Comparison of ENCODE assay signal across 18 mouse cellular contexts in the genomic region with DNA sequence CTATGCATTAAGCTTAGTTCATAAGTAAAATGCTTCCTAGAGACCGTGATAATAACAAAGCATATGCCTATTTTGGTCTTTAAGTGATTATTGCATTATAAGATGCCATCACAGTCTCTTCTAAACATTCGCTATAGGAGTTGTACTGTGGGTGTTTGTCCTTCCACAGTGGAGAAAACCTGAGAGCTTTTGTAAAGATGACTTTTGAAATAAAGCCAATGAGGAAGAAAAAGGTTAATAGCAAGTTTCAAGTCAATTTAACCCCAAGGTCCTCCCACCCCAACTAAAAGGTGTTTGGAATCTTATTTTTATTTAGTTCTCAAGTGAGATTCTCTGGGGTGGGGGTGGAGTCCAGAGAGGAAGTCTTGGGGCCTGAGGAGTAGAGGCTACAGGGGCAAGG. TPM values are rescaled to one million over a fixed set of nuclear protein-coding genes. Genes with fewer than 3 reads are reported as not detected.
DNase-seq lines count a peak whose midpoint lies in the region; ATAC-seq and TF ChIP-seq lines count a peak whose summit lies in the region.
"Had no signal": no experiment of that assay in that cellular context is flagged by ENCODE, and none has a peak within 500 bp of the region (broad histone marks: within the 10 kb centered on the region; RNA-seq: fewer than 3 reads in every experiment).

No protein-coding gene starts in this region.

- H3K9me3 ChIP-seq in kidney, postnatal 0 days (replicated peaks; ENCODE audit: low read length) = no peaks in the 10 kb centered on the region
- H3K9me3 ChIP-seq in hindbrain, embryonic 12.5 days (replicated peaks) = no peaks in the 10 kb centered on the region
- H3K9me3 ChIP-seq: embryonic facial prominence, embryonic 10.5 days; G1E; heart, embryonic 15.5 days; megakaryocyte, embryonic 14.5 days had no signal

- no peak for DNase-seq in kidney, postnatal 0 days (ENCODE audit: low spot score)
- DNase-seq in kidney, postnatal 10 days = no peak
- DNase-seq in induced T-regulatory cell, adult 2 months (ENCODE audit: low read depth) = peak; percentile 9
- DNase-seq in urinary bladder, postnatal 4 days (ENCODE audit: low spot score in 2 of 2) = no peak
- DNase-seq: adrenal gland, postnatal 10 days; cerebellum, postnatal 25 days; kidney, postnatal 4 days; layer of hippocampus, postnatal 36 days; left cerebral cortex, postnatal 4 days had no signal

- H3K9ac ChIP-seq in kidney, postnatal 0 days (ENCODE audit: low read depth, low read length) = peak overlapping the region; percentile 98
- H3K9ac ChIP-seq in hindbrain, embryonic 12.5 days = peak overlapping the region; percentile 49; the same call in 1 of the 2 replicates
- H3K9ac ChIP-seq: heart, embryonic 15.5 days; liver, embryonic 14.5 days had no signal

- WGBS in kidney, postnatal 0 days = 37% methylated on average over 2 of the region's 2 CpGs
- 18% methylated on average over 2 of the region's 2 CpGs for WGBS in hindbrain, embryonic 12.5 days
- 60% methylated on average over 2 of the region's 2 CpGs for WGBS in small intestine, adult 2 months

- peak overlapping the region; percentile 83 for H3K4me3 ChIP-seq in kidney, postnatal 0 days (replicated peaks; ENCODE audit: low read depth, low read length)
- peak overlapping the region; percentile 35; the same call in 1 of the 2 replicates for H3K4me3 ChIP-seq in hindbrain, embryonic 12.5 days
- no peak overlapping the region for H3K4me3 ChIP-seq in small intestine, adult 2 months (ENCODE audit: low read depth, low read length)
- H3K4me3 ChIP-seq: embryonic facial prominence, embryonic 10.5 days; heart, embryonic 15.5 days; megakaryocyte, embryonic 14.5 days had no signal

- no peak for TF ChIP-seq CTCF in kidney, postnatal 0 days (IDR thresholded peaks at IDR 0.05; ENCODE audit: low read depth)
- no peak for TF ChIP-seq CTCF in small intestine, adult 2 months (IDR thresholded peaks at IDR 0.05; ENCODE audit: extremely low read depth, insufficient read length, insufficient replicate concordance, low read depth, low read length)

- no peaks in the 10 kb centered on the region for H3K27me3 ChIP-seq in kidney, postnatal 0 days (ENCODE audit: insufficient read depth, low read length)
- peaks cover 96% of the 10 kb centered on the region for H3K27me3 ChIP-seq in hindbrain, embryonic 12.5 days
- H3K27me3 ChIP-seq in small intestine, adult 2 months (ENCODE audit: control insufficient read depth, insufficient read depth, low read length) = peaks cover 33% of the 10 kb centered on the region

- H3K36me3 ChIP-seq in kidney, postnatal 0 days (ENCODE audit: insufficient read depth, low read length) = no peaks in the 10 kb centered on the region
- no peaks in the 10 kb centered on the region for H3K36me3 ChIP-seq in hindbrain, embryonic 12.5 days
- H3K36me3 ChIP-seq in small intestine, adult 2 months (ENCODE audit: control insufficient read depth, insufficient read depth, low read length) = no peaks in the 10 kb centered on the region
- H3K36me3 ChIP-seq: embryonic facial prominence, embryonic 10.5 days; G1E; heart, embryonic 15.5 days had no signal

- H3K4me2 ChIP-seq in kidney, postnatal 0 days (ENCODE audit: low read length) = peak overlapping the region; percentile 96
- H3K4me2 ChIP-seq in hindbrain, embryonic 12.5 days (replicated peaks) = peak overlapping the region; percentile 62

- peaks cover 33% of the 10 kb centered on the region for H3K4me1 ChIP-seq in kidney, postnatal 0 days (replicated peaks; ENCODE audit: insufficient read depth, low read length)
- 0 out of 2 replicates have a peak, but pooled peaks cover under 1% of the 10 kb centered on the region for H3K4me1 ChIP-seq in hindbrain, embryonic 12.5 days
- no peaks in the 10 kb centered on the region; the same call in 1 of the 2 replicates for H3K4me1 ChIP-seq in small intestine, adult 2 months (ENCODE audit: control insufficient read depth, insufficient read depth, insufficient read length, low read length)

- no peak for ATAC-seq in kidney, postnatal 0 days (replicated peaks; ENCODE audit: low FRiP score, low read depth)
- ATAC-seq in hindbrain, embryonic 12.5 days (ENCODE audit: low FRiP score) = no peak
- no peak for ATAC-seq in erythroid progenitor cell, adult 5-6 weeks (replicated peaks; ENCODE audit: low FRiP score, poor library complexity, severe bottlenecking)

- TF ChIP-seq POLR2A in small intestine, adult 2 months (IDR thresholded peaks at IDR 0.05; ENCODE audit: low read depth, low read length) = no peak

- peak overlapping the region; percentile 99 for H3K27ac ChIP-seq in kidney, postnatal 0 days
- H3K27ac ChIP-seq in hindbrain, embryonic 12.5 days = peak overlapping the region; percentile 88
- peak overlapping the region; percentile 85 for H3K27ac ChIP-seq in small intestine, adult 2 months (ENCODE audit: insufficient read depth, low read depth, low read length)
- H3K27ac ChIP-seq: embryonic facial prominence, embryonic 10.5 days; heart, embryonic 15.5 days; liver, embryonic 14.5 days had no signal

RNA-seq across cellular contexts. Expression of a gene that starts 4.9 kb away (rescaled TPM):
- polyA plus RNA-seq in kidney, postnatal 0 days (2015; fragmentation: Nextera tagmentation; extraction: Ambion mirVana) = 3.6 and 3.8 TPM in 2 replicates
- 7.7 and 8.1 TPM in 2 replicates for polyA plus RNA-seq in hindbrain, embryonic 12.5 days (2016; fragmentation: Nextera tagmentation; extraction: Ambion mirVana)
- 1.4 and 2.9 TPM in 2 replicates for polyA plus RNA-seq in small intestine, adult 2 months (2012; rRNA removed)
- total RNA-seq in erythroid progenitor cell, adult 5-6 weeks (2015; ENCODE audit: low replicate concordance) = 1.3 TPM in 1 of 2 replicates, not detected in the other
- not detected in 2 replicates for total RNA-seq in erythroid progenitor cell, adult 5-6 weeks (2017; ENCODE audit: low replicate concordance)
- total RNA-seq: G1E; layer of hippocampus, postnatal 36 days; left cerebral cortex, postnatal 4 days had no signal

RNA-seq across cellular contexts. Expression of a gene that starts 10.0 kb away (rescaled TPM):
- polyA plus RNA-seq in kidney, postnatal 0 days (2015; fragmentation: Nextera tagmentation; extraction: Ambion mirVana) = 3.9 and 4.2 TPM in 2 replicates
- 15.3 and 19.3 TPM in 2 replicates for polyA plus RNA-seq in hindbrain, embryonic 12.5 days (2016; fragmentation: Nextera tagmentation; extraction: Ambion mirVana)
- polyA plus RNA-seq in small intestine, adult 2 months (2012; rRNA removed) = 3.5 and 5.5 TPM in 2 replicates
- total RNA-seq in erythroid progenitor cell, adult 5-6 weeks (2015; ENCODE audit: low replicate concordance) = not detected in 2 replicates
- total RNA-seq in erythroid progenitor cell, adult 5-6 weeks (2017; ENCODE audit: low replicate concordance) = not detected in 2 replicates
- total RNA-seq: layer of hippocampus, postnatal 36 days; left cerebral cortex, postnatal 4 days had no signal

RNA-seq across cellular contexts. Expression of a gene that starts 10.0 kb away (rescaled TPM):
- polyA plus RNA-seq in kidney, postnatal 0 days (2015; fragmentation: Nextera tagmentation; extraction: Ambion mirVana) = 10.2 and 12.9 TPM in 2 replicates
- polyA plus RNA-seq in hindbrain, embryonic 12.5 days (2016; fragmentation: Nextera tagmentation; extraction: Ambion mirVana) = 74.3 and 126 TPM in 2 replicates
- 1.8 and 3.2 TPM in 2 replicates for polyA plus RNA-seq in small intestine, adult 2 months (2012; rRNA removed)
- total RNA-seq in erythroid progenitor cell, adult 5-6 weeks (2015; ENCODE audit: low replicate concordance) = not detected in 2 replicates
- total RNA-seq in erythroid progenitor cell, adult 5-6 weeks (2017; ENCODE audit: low replicate concordance) = not detected in 2 replicates
- total RNA-seq: layer of hippocampus, postnatal 36 days; left cerebral cortex, postnatal 4 days had no signal

RNA-seq across cellular contexts. Expression of a gene that starts 20.9 kb away (rescaled TPM):
- polyA plus RNA-seq in kidney, postnatal 0 days (2015; fragmentation: Nextera tagmentation; extraction: Ambion mirVana) = 45.0 and 47.8 TPM in 2 replicates
- polyA plus RNA-seq in hindbrain, embryonic 12.5 days (2016; fragmentation: Nextera tagmentation; extraction: Ambion mirVana) = 60.0 and 64.5 TPM in 2 replicates
- 1.0 and 8.3 TPM in 2 replicates for polyA plus RNA-seq in small intestine, adult 2 months (2012; rRNA removed)
- not detected in 2 replicates for total RNA-seq in erythroid progenitor cell, adult 5-6 weeks (2015; ENCODE audit: low replicate concordance)
- not detected in 2 replicates for total RNA-seq in erythroid progenitor cell, adult 5-6 weeks (2017; ENCODE audit: low replicate concordance)
- total RNA-seq: G1E; granulocyte monocyte progenitor cell, adult 5-6 weeks; layer of hippocampus, postnatal 36 days; left cerebral cortex, postnatal 4 days had no signal
- polyA plus RNA-seq: embryonic facial prominence, embryonic 10.5 days had no signal

RNA-seq across cellular contexts. Expression of a gene that starts 26.7 kb away (rescaled TPM):
- 56.1 and 58.9 TPM in 2 replicates for polyA plus RNA-seq in kidney, postnatal 0 days (2015; fragmentation: Nextera tagmentation; extraction: Ambion mirVana)
- 9.6 and 11.0 TPM in 2 replicates for polyA plus RNA-seq in hindbrain, embryonic 12.5 days (2016; fragmentation: Nextera tagmentation; extraction: Ambion mirVana)
- polyA plus RNA-seq in small intestine, adult 2 months (2012; rRNA removed) = 0.17 and 1.5 TPM in 2 replicates
- not detected in 2 replicates for total RNA-seq in erythroid progenitor cell, adult 5-6 weeks (2015; ENCODE audit: low replicate concordance)
- total RNA-seq in erythroid progenitor cell, adult 5-6 weeks (2017; ENCODE audit: low replicate concordance) = not detected in 2 replicates
- total RNA-seq: G1E; granulocyte monocyte progenitor cell, adult 5-6 weeks; layer of hippocampus, postnatal 36 days; left cerebral cortex, postnatal 4 days had no signal
- polyA plus RNA-seq: embryonic facial prominence, embryonic 10.5 days; G1E had no signal
